Mouse (Mus musculus) CH12F3 (cell line): Measurements from ENCODE around the gene Fads3.

Experiments used
- in situ Hi-C: fragments of 300-500 bp; cut with MboI; formaldehyde crosslinking; loops from 2 replicates; pipeline ENCODE4 v1.14.3; 2020; ENCODE audit warnings: low sequenced_read_pairs

Fads3 gene

GRCm38 (mm10) chr19:10102054-10102700, 60.8 kb downstream of the Fads3 start:
- in situ Hi-C loops = no loop called here

GRCm38 (mm10) chr19:10104234-10104633, 62.9 kb downstream of the Fads3 start:
- in situ Hi-C loops = no loop called here

GRCm38 (mm10) chr19:10105034-10105493, 63.7 kb downstream of the Fads3 start:
- in situ Hi-C loops = no loop called here

- in situ Hi-C loops = no loop called here
Observed at GRCm38 (mm10) chr19:10106634-10107033, 65.3 kb downstream of the Fads3 start.

GRCm38 (mm10) chr19:10107051-10107611, 65.8 kb downstream of the Fads3 start:
- in situ Hi-C loops = no loop called here

DNA sequence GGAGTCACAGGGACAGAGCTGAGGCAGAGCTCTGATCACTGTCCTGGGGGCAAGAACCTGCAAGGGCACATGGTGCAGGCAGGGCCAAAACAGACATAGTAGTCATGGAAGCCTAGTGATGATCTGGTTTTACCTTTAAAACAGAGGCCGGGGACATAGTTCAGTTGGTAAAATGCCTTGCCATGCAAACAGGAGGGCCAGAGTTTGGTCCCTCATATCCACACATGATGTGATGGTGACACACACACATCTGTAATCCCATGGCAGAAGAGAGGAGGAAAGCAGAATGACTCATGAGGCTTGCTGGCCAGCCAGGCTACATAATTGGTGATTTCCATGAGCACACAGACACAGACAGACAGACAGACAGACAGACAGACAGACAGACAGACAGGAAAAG, 66.8 kb downstream of the Fads3 start:
- in situ Hi-C loops = no loop called here

GRCm38 (mm10) chr19:10108666-10109065, 67.3 kb downstream of the Fads3 start:
- in situ Hi-C loops = no loop called here
